Mouse (Mus musculus) ES-Bruce4 (cell line): ENCODE results near the gene Irak1bp1.

Experiments used
- CTCF ChIP-seq: IDR thresholded peaks from one replicate; pipeline ENCODE4 v1.8.1; 2011; ENCODE audit warnings: low read depth, low read length
- EP300 ChIP-seq: IDR thresholded peaks from 2 replicates; pipeline ENCODE4 v1.6.1; 2011; ENCODE audit warnings: low read depth, low read length; ENCODE audit not compliant: insufficient read depth
- POLR2A ChIP-seq: IDR thresholded peaks from one replicate; pipeline ENCODE4 v1.8.1; 2011; ENCODE audit warnings: low read length; ENCODE audit not compliant: insufficient read depth

DNA sequence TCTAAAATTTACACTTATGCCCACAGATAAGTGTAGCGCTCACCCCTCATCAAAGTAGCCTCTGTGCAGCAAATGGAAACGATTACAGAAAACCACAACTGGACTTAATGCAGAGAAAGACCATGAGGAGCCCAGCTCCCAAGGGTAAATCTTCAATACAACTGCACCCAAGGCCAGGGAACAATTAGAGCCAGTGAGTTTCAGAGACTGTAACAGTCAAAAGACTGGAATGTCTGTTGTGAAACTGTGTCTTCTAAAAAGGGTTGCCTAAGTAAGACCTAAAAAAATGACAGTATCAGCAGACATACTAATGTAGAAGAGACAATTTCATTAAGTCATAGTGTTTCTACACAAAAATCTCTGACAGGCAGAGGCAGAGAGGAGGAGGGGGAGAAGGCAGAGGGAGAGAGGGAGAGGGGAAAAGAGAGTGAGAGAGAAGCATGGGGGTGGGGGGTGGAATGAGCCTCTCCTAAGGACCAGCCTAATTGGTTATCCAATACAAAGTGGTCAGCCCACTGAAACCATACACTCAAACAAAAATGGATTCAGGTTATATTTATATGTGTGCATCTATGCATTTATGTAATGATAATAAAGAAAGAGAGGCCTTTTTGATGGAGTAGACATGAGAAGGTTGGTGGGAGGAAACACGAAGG, 32.6 kb downstream of the Irak1bp1 start:
- TF ChIP-seq POLR2A (no peak), CTCF (no peak), EP300 (no peak)
